Mouse (Mus musculus): ENCODE measurements around the gene Slit3. TPM values are rescaled to one million over a fixed set of nuclear protein-coding genes. Genes with fewer than 3 reads are reported as not detected.

Gene Slit3
- polyA plus RNA-seq, 1 experiment = 11.3 TPM

- H3K4me3 ChIP-seq (ENCODE audit: insufficient read depth, low read depth, low read length) = no peak overlapping the region
- no peak overlapping the region for H3K27ac ChIP-seq (replicated peaks; ENCODE audit: low read depth, low read length)
- H3K4me1 ChIP-seq (ENCODE audit: control insufficient read depth, insufficient read depth, insufficient read length, low read length) = no peaks in the 10 kb centered on the region
Observed at GRCm38 (mm10) chr11:35571910-35572309, 450.9 kb downstream of the Slit3 start.

- Histone ChIP-seq H3K4me3 (ENCODE audit: insufficient read depth, low read depth, low read length) (no peak overlapping the region), H3K27ac (replicated peaks; ENCODE audit: low read depth, low read length) (no peak overlapping the region), H3K4me1 (ENCODE audit: control insufficient read depth, insufficient read depth, insufficient read length, low read length) (no peaks in the 10 kb centered on the region)
Observed at GRCm38 (mm10) chr11:35578796-35579195, 457.8 kb downstream of the Slit3 start.

- Histone ChIP-seq H3K4me3 (ENCODE audit: insufficient read depth, low read depth, low read length) (no peak overlapping the region), H3K27ac (replicated peaks; ENCODE audit: low read depth, low read length) (no peak overlapping the region), H3K4me1 (ENCODE audit: control insufficient read depth, insufficient read depth, insufficient read length, low read length) (no peaks in the 10 kb centered on the region)
Observed at GRCm38 (mm10) chr11:35582591-35582990, 461.6 kb downstream of the Slit3 start.

- Histone ChIP-seq H3K27ac (replicated peaks; ENCODE audit: low read depth, low read length) (no peak overlapping the region), H3K4me3 (ENCODE audit: insufficient read depth, low read depth, low read length) (no peak overlapping the region)
Observed at GRCm38 (mm10) chr11:35583633-35584032, 462.6 kb downstream of the Slit3 start.

GRCm38 (mm10) chr11:35587174-35587959, 466.3 kb downstream of the Slit3 start:
- Histone ChIP-seq H3K27ac (replicated peaks; ENCODE audit: low read depth, low read length) (no peak overlapping the region), H3K4me3 (ENCODE audit: insufficient read depth, low read depth, low read length) (no peak overlapping the region), H3K4me1 (ENCODE audit: control insufficient read depth, insufficient read depth, insufficient read length, low read length) (no peaks in the 10 kb centered on the region)

More at GRCm38 (mm10) chr11:35583633-35584032, 462.6 kb downstream of the Slit3 start:
- H3K4me1 ChIP-seq (ENCODE audit: control insufficient read depth, insufficient read depth, insufficient read length, low read length) = no peaks in the 10 kb centered on the region

- H3K4me1 ChIP-seq (ENCODE audit: control insufficient read depth, insufficient read depth, insufficient read length, low read length) = no peaks in the 10 kb centered on the region
- H3K27ac ChIP-seq (replicated peaks; ENCODE audit: low read depth, low read length) = no peak overlapping the region
- H3K4me3 ChIP-seq (ENCODE audit: insufficient read depth, low read depth, low read length) = no peak overlapping the region
Observed at GRCm38 (mm10) chr11:35589892-35590291, 468.9 kb downstream of the Slit3 start.

- H3K4me1 ChIP-seq (ENCODE audit: control insufficient read depth, insufficient read depth, insufficient read length, low read length) = no peaks in the 10 kb centered on the region
- no peak overlapping the region for H3K4me3 ChIP-seq (ENCODE audit: insufficient read depth, low read depth, low read length)
- no peak overlapping the region for H3K27ac ChIP-seq (replicated peaks; ENCODE audit: low read depth, low read length)
Observed at GRCm38 (mm10) chr11:35593146-35594034, 472.4 kb downstream of the Slit3 start.

GRCm38 (mm10) chr11:35596064-35596463, 475.0 kb downstream of the Slit3 start:
- Histone ChIP-seq H3K4me1 (ENCODE audit: control insufficient read depth, insufficient read depth, insufficient read length, low read length) (no peaks in the 10 kb centered on the region), H3K4me3 (ENCODE audit: insufficient read depth, low read depth, low read length) (no peak overlapping the region), H3K27ac (replicated peaks; ENCODE audit: low read depth, low read length) (no peak overlapping the region)

- H3K27ac ChIP-seq (replicated peaks; ENCODE audit: low read depth, low read length) = no peak overlapping the region
- H3K4me3 ChIP-seq (ENCODE audit: insufficient read depth, low read depth, low read length) = no peak overlapping the region
- no peaks in the 10 kb centered on the region for H3K4me1 ChIP-seq (ENCODE audit: control insufficient read depth, insufficient read depth, insufficient read length, low read length)
Observed at GRCm38 (mm10) chr11:35597882-35598281, 476.9 kb downstream of the Slit3 start.

- Histone ChIP-seq H3K4me1 (ENCODE audit: control insufficient read depth, insufficient read depth, insufficient read length, low read length) (no peaks in the 10 kb centered on the region), H3K4me3 (ENCODE audit: insufficient read depth, low read depth, low read length) (no peak overlapping the region), H3K27ac (replicated peaks; ENCODE audit: low read depth, low read length) (no peak overlapping the region)
Observed at GRCm38 (mm10) chr11:35598732-35599131, 477.7 kb downstream of the Slit3 start.

- no peak overlapping the region for H3K4me3 ChIP-seq (ENCODE audit: insufficient read depth, low read depth, low read length)
- no peaks in the 10 kb centered on the region for H3K4me1 ChIP-seq (ENCODE audit: control insufficient read depth, insufficient read depth, insufficient read length, low read length)
- H3K27ac ChIP-seq (replicated peaks; ENCODE audit: low read depth, low read length) = no peak overlapping the region
Observed at GRCm38 (mm10) chr11:35601652-35602240, 480.7 kb downstream of the Slit3 start.

- H3K4me3 ChIP-seq (ENCODE audit: insufficient read depth, low read depth, low read length) = no peak overlapping the region
- no peak overlapping the region for H3K27ac ChIP-seq (replicated peaks; ENCODE audit: low read depth, low read length)
- H3K4me1 ChIP-seq (ENCODE audit: control insufficient read depth, insufficient read depth, insufficient read length, low read length) = no peaks in the 10 kb centered on the region
Observed at GRCm38 (mm10) chr11:35602586-35602985, 481.6 kb downstream of the Slit3 start.

- Histone ChIP-seq H3K4me1 (ENCODE audit: control insufficient read depth, insufficient read depth, insufficient read length, low read length) (no peaks in the 10 kb centered on the region), H3K4me3 (ENCODE audit: insufficient read depth, low read depth, low read length) (no peak overlapping the region), H3K27ac (replicated peaks; ENCODE audit: low read depth, low read length) (no peak overlapping the region)
Observed at GRCm38 (mm10) chr11:35603946-35604345, 482.9 kb downstream of the Slit3 start.

GRCm38 (mm10) chr11:35604848-35605790, 484.1 kb downstream of the Slit3 start:
- Histone ChIP-seq H3K27ac (replicated peaks; ENCODE audit: low read depth, low read length) (no peak overlapping the region), H3K4me3 (ENCODE audit: insufficient read depth, low read depth, low read length) (no peak overlapping the region), H3K4me1 (ENCODE audit: control insufficient read depth, insufficient read depth, insufficient read length, low read length) (no peaks in the 10 kb centered on the region)

All from brown adipose tissue, adult 24 weeks (tissue).